Mouse (Mus musculus) erythroblast, adult 5-6 weeks (primary cell): Measurements from ENCODE around the gene Gm20388. TPM values are rescaled to one million over a fixed set of nuclear protein-coding genes. Genes with fewer than 3 reads are reported as not detected.

Experiments
- ATAC-seq: replicated peaks from 2 replicates; pipeline ENCODE4 v1.8.0; 2016; ENCODE audit warnings: moderate number of reproducible peaks, mild to moderate bottlenecking, moderate TSS enrichment, inconsistent platforms; ENCODE audit not compliant: poor library complexity, low FRiP score, severe bottlenecking
- total RNA-seq, 2 experiments: library from RNA; stranded (forward) in 1 of 2; stranded (reverse) in 1 of 2; fragments of 150-400 nt in 1 of 2; fragments of 200-764, 138-1000 nt in 1 of 2; gene quantifications; 2 replicates each; pipeline versions ENCODE4 v1.2.3 to v1.2.4; 2015 to 2017; ENCODE audit warnings: low replicate concordance in 2 of 2

The Gm20388 gene
- total RNA-seq, 2 experiments from 2014 or later = 2.9 to 7.8 TPM

DNA sequence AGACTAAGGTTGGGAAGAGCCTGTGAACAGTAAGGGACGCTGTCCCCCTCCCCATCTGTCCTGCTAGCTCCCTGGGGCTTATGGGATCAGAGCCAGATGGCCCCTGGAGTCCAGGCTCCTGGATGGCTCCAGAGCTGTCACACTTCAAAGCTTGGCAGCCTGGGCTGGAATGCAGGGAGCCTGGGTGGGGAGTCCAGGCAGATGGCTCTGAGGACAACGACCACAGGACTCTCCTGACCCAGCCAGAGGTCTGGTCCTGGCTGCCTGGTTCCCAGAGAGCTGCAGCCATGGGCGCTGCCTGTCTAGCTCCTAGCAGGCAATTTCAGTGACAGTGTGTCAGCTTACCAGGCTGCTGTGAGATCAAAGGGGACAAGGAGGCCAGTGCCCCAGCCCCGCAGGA is 984.4 kb downstream of the Gm20388 start:
- ATAC-seq = no peak

DNA sequence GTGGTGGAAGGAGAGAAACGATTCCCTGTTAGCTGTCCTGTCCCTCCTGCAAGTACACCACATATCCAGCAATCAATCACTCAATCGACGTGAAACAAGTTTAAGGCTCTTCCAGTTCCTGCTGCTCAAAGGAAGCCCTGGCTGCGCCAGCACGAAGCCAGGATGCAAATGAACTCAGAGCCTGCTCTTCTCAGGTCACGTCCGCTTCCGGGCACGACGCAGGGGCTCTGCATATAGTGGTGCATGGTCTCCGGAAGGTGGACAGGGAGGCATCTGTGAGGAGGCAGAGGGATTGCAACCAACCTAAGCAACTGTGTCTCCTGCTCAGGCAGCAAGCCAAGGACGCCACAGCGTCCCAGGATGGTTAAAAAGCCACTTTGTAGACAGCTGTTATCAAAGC is 985.0 kb downstream of the Gm20388 start:
- ATAC-seq = no peak

DNA sequence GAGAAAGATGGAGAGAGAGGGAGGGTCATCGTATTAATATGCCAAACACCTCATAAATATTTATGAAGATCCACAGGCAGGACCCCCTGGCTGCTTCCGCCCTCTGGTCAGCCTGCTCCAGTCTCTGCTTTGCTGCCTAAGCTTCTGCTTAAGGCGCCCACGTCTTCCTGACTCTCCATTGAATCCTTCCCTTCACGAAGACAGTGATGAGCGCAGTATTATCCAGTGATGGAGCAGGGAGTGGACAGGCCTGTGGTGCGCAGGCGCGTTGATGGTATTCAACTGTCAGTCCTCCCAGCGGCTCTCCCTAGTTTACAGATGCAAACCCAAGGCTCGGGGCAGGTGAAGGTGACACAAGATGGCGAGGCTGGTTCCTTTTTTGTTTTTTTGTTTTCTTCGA is 985.6 kb downstream of the Gm20388 start:
- ATAC-seq = no peak

DNA sequence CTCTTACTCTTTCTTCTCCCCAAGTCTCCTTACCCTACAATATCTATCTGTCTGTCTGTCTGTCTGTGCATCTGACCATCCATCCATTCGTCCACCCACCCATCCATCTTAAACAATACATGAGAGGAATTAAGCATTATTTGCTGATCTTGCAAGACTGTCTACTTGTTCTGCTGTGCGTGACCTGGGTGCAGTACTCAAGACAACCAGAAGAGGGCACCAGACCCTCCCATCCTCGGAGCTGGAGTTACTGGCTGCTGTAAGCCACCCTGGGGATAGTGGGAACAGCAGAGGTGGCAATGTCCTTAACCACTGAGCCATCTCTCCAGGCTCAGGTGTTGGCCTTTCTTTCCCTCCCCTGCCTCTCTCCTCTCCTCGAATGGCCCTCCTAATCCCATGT is 987.4 kb downstream of the Gm20388 start:
- ATAC-seq = peak; percentile 53; the same call in 1 of the 2 replicates

DNA sequence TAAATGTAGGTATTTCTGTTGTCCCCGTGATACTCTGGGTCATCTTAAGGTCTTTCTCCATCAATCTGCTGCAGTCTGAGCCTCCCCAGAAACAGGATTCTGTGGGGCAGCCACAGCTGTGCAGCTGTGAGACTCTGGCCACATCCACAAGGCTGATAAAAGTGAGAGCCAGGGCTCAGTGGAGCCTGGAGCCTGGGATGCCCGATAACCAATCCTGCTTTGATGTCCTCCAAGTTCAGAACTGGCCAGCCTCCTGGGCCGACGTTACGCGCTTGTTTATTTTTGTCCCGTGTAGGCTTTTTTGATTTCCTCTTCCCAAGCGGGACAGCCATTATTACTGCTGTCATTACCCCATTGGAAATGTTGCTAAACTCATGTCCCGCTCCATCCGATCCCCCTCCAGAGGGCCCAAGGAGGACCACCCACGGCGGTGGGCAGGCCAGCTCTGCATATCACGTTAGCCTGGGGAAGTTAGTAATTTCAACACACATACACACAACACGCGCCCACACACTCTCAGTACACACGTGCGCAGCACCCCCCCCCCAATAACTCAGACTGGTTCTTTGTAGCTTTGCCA is 988.3 kb downstream of the Gm20388 start:
- ATAC-seq = no peak

DNA sequence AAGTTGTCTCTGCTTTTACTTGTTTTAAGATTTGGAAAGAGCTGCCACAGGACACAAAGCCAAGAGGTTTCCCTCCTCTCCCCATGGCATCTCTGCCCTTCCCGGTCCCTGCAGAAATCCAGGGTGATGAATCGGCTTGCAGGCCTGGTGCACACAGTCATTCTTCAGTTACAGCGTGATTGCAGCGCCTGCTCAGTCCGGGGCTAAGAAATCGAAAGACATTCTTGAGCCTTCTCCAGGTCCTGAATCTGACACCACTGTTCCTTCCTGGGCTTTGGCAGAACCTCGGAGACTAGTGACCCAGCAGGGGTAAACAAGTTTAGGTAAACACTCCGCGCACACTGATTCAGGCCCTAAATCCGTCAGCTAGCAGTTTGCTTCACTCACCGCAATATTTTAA is 991.7 kb downstream of the Gm20388 start:
- ATAC-seq = no peak

DNA sequence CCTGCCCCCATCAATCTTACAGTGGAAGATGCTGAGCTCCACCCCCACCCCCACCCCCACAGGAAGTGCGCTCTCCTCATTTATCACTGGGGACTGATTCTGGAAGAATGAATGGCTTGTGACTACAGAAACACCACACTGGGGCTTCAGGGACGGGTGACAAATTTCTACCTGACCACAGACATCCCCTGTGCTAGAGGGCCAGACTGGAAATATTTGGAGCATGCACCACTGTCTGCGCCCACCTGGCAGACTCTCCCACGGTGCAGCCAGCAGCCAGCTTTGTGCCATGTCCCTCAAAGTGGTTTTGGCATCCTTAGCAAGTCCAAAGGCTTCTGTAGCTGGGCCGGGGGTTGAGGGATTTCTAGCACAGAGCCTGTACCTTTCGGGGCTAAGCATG is 997.0 kb downstream of the Gm20388 start:
- ATAC-seq = no peak

DNA sequence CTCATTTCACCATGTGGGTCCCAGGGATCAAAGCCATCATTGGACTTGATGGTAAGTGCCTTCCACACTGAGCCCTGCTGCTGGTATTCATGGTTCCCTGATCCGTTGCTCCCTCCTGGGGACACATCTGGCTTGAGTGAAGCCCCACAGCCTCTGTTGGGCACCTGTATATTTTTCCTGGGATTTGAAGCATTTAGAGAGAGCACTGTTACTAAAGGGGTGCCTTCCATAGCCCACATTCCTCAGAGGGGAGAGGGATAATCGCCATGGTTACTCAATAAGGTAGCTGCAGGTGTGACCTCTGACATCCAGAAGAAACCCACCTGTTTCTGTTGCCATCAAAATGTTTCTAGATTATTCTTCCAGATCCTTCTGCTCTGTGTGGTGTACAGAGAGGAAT is 1000.3 kb downstream of the Gm20388 start:
- no peak for ATAC-seq

DNA sequence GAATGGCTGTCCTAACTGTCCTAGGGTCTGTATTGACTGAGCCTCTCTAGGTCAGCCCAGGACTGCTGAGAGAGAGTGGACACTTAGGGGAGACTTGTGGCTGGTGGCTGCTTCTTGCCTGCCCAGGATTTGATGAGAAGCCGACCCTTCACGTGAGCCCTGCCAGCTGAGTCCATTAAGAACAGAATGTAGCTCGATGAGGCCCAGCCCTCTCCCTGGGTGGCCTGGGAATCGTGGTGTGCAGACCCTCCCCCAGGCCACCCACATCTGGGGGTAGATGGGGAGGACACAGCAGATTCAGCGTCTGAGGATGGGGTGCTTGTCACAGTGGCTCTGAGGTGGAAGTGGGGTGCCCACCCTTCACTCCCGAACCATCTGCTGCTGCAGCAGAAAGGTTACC is 1001.8 kb downstream of the Gm20388 start:
- no peak for ATAC-seq

DNA sequence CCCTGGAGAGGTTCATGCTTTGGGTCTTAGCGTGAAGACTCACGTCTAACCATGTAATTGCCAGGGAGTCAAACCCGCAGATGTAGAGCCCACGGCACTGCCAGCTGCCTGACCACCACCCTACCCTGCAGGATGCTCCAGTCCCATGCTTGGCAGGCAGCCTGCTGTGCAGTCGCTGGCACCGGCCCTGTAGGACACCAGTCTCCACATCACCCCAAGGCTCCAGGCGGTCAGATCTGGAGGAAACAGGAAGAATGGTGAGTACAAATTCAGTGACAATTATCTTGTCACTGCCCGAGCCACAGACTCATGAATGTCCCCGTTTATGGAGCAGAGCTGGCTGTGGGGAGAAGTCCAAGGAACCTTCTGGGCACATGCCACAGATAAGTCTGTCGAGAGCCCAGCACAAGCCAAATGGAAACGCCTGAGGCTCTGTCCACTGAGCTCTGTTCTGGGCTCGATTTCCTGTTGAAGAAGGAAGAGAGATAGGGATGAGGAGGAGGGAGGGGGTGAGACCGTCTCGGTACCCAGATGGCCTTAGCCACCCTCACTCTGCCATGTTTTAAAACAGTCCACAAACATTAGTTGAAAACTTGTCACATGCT is 1006.3 kb downstream of the Gm20388 start:
- no peak for ATAC-seq

DNA sequence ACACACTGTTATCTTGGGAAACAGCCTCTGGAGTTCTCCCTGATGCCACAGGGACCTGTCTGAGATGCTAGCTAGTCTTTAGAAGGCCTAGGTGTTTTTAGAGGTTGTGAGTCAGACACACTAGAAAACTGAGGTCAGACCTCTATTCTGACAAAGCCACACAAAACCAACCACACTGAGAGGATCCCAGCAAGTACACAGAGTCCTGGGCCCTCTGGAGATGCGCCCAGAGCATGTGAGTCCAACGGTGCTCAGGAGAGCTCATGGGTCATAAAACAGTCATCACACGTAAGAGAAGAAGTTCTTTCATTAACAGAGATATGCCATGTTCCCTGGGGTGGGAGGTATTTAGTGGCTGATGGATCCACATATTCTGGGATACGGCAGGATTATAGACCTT is 1009.9 kb downstream of the Gm20388 start:
- ATAC-seq = no peak

DNA sequence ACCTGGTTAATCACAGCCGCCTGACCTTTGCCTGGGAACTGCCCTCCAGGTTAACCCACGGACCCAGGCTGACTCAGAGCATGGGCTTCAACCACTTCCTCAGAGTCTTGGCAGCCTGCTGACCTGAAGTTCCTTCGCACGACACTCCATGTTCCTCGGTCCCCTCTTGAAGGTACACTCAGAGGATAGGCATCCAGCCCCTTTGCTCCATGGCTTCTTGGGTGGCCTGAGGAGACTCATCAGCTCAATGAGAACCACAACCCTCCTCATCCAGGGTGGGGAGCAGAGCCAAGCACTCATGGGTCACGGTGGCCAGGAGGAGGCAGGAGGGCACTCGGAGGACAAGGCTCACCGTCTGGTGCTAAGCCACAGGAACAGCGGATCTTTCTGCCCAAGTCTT is 1015.6 kb downstream of the Gm20388 start:
- no peak for ATAC-seq

DNA sequence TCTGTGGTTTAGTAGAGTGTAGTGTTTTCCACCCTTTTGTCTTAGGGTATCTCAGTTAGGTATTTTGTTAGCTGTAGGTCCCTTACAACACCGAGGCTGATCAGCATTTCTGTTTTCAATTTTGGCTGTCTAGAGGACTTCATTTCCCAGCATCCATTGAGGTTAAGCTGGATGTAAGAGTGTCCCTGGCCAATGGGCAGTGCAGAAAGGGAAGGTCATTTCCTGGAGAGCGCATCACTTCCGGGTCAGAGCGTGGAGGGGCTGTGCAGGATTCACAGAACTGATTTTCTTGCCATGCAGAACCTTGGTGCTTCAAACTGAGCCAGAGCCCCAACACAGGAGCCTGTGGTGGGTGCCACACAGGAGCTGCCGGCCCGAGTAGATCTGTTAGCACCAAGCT is 1017.4 kb downstream of the Gm20388 start:
- ATAC-seq = no peak

DNA sequence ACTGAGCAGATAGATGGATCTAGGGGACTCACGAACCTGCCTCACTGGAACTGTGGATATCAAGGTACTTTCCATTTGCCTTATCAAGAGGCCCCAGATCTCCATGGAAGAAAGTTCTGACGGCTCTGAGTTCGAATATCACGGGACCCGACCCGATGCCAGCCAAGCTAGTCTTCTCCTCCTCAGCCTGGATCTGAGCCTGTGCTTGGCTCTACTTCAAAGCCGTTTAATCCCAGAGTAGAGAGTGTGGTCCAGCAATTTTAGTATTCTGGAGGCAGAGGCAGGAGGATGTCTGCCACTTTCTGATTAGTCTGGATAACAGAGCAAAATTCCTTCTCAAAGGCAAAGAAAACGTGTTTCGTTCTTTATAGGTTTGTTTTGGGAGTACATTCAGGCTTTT is 1024.0 kb downstream of the Gm20388 start:
- ATAC-seq = no peak

DNA sequence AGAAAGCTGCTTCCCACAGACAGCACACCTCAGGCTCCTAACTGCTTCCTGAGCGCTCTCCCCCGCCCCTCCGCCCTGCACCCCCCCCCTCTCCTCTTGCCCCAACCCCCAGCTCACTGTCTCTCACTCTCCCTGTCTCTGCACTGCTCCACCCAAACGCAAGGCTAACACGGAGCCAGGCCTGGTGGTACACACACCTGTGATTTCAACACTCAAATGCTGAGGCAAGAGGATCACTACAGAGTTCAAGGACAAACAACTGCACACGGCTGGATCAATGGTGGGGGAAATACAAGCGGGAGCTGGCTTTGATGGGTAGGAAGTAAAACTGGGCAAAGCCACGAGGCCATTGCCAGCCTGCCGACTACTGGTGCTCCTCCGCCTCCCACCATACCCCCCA is 1026.0 kb downstream of the Gm20388 start:
- ATAC-seq = no peak

DNA sequence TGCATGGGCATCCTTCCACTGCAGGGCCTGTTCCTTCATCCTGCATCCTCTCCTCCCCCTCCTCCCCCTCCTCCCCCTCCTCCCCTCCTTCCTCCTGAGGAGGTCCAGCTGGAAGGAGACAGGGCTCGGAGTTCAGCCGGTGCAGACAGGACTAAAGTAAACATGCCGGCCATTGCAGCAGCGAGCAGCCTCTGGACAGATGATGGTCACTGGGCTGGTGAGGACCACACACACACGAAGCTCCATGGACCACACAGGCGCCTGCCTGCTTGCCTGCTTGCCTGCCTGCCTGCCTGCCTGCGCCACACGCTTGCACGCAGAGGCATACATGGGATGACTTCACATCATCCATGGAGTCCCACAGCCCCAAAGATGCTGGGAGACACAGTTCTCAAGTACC is 1026.8 kb downstream of the Gm20388 start:
- ATAC-seq = no peak

DNA sequence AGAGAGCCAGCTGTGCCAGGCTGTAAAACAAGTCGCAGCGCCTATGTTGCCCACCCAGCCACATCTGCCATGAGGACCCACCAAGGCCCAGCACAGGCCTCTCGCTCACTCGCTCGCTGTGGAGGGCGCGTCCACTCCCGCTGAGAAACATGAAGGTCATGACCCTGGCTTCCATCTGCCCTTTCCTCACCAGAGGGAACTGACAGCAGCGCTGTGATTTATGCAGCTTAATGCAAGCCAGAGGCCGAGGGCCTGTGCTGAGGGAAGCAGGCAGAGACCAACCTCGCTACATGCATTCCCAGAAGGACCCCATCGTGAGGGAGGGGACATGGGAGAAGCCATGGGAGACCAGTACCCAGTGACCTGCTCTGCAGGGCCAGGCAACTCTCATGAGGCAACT is 1029.6 kb downstream of the Gm20388 start:
- ATAC-seq = no peak

DNA sequence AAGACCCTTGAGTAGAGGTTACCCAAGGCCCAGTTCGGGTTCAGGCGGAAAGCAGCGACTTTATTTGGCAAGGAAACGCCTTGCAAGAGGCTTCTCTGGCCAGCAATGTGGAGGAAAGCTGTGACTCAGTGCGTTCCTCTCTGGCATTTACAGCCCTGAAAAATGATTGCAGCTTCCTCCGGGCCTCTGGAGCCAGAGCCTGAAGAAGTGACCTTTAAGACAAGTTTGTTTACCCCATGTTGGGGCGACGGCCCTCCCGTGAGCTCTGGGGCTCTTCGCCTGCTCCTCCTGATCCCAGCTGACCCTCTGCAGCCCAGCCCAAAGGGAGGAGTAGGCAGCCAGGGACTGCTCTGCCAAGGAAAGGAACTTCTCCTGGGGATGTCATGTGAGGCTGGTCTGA is 1036.6 kb downstream of the Gm20388 start:
- ATAC-seq = no peak

DNA sequence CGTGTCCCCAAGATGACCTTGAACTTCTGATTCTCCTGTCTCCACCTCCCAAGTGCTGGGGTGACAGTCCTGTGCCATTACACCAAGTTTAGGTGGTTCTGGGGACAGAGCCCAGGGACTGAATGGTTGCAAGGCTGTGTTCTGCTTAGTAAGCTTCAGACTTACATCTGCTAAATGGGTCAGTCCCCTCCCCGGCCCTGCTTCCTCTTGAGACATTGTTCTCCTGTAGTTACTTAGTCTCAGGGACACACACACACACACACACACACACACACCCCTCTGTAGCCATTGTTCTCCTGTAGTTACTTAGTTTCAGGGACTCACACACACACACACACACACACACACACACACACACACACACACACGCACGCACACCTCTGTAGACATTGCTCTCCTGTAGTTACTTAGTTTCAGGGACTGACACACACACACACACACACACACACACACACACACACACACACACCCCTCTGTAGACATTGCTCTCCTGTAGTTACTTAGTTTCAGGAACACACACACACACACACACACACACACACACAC is 1037.5 kb downstream of the Gm20388 start:
- no peak for ATAC-seq

DNA sequence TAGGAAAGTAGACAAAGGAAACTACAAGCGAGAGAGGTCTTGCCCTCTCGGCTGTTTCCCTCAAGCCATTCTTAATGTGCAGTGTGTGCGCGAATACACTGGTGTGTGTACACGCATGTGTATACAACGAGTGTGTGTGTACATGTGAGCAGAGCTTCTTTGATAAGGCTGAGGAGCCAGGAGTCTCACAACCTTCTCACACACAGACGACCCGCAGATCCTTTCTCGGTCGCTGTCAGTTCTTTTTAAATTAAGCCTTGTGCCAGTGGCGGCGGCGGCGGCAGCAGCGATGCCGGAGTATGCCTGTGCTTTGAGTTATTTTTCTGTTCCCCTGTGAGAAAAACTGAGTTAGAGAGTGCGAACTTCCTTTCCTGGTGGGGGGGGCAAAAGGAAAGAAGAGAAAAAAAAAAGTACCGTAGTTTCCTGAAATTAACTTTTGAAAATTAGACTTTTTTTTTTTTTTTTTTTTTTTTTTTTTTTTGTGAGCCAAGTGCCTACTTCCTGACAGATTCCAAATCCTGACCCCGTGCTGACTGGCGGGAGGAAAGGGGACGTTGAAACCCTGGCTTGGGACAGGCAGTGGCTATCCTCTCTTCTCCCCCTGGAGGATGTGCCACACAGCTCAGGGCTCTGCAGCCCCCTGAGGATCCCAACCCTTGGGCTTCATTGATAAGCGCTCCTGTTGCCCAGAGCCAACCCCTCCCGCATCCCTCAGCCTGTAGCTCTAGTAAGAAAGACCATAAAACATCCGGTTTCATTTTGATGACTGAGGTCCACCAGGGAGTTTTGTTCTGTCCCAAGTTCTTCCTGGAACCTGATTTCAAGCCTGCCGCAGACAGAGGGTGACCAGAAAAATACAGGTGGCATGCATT is 1038.2 kb downstream of the Gm20388 start:
- no peak for ATAC-seq

DNA sequence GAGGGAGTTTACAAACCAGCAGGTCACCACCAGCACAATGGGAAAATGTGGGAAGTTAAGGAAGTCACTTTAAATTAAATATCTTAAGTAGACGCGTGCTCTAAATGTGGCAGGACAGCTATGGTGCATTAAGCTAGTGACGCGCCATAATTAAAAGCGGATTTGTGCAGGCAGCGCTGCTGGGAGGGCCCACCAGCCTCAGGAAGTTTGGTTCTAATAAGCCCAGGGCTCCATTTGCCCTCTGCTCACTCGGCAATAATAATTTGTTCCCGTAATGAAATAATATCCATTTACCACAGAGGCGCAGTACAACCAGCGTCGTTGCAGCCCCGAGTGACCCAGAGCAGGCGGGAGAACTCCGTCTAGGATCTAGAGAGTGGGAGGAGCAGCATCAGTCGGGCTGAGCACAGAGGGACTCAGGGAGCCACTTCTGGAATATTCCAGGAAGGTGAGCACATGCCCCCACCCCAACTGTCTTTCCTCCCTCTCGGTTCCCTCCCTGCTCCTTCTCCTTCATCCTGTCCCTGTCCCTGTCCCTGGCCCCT is 1040.1 kb downstream of the Gm20388 start:
- ATAC-seq = no peak
